Mouse (Mus musculus) cerebellum, adult 2 months (tissue): Measurements from ENCODE around the gene Kpna2.

Experiments used
- CTCF ChIP-seq: fragments of 200-500 bp; IDR thresholded peaks from 2 replicates; pipeline ENCODE4 v1.5.1; 2011; ENCODE audit warnings: low read depth, mild to moderate bottlenecking, control low read depth, low read length, moderate library complexity, borderline replicate concordance; ENCODE audit not compliant: insufficient read depth
- POLR2A ChIP-seq: fragments of 200-500 bp; IDR thresholded peaks from 2 replicates; pipeline ENCODE4 v1.6.1; 2011; ENCODE audit warnings: low read length, control low read depth, borderline replicate concordance; ENCODE audit not compliant: insufficient read depth

DNA sequence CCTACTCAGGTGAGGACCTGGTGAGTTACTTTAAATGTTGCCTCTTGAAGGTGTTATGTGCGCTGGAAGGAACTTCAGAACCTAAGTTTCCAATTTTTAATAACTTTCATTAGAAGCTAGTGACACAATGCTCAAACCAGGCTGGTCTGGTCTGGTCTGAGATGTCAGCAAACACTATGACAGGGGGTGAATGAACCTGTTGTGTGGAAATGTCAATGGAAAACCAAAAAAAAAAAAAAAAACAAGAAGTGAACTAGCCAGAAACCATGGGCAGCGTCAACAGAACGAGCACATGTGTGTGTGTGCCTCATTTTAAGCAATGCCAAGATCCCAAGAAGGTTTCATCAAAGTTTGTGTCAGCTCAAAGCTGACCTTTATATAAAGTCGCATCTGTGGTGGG is 46.2 kb upstream of the Kpna2 start:
- TF ChIP-seq CTCF (no peak), POLR2A (no peak)
